Mouse (Mus musculus) C2C12 (cell line): ENCODE results near the gene Akap13.

ENCODE experiments used
- CEBPB ChIP-seq: IDR thresholded peaks from one replicate; pipeline ENCODE4 v1.6.1; 2011; ENCODE audit warnings: low read depth, mild to moderate bottlenecking, control low read depth, moderate library complexity
- CTCF ChIP-seq: IDR thresholded peaks from one replicate; pipeline ENCODE4 v1.5.1; 2011; ENCODE audit not compliant: control insufficient read depth, insufficient read depth, insufficient read length
- FOSL1 ChIP-seq: IDR thresholded peaks from one replicate; pipeline ENCODE4 v1.8.0; 2011; ENCODE audit warnings: mild to moderate bottlenecking, low read length; ENCODE audit not compliant: poor library complexity, insufficient read depth, severe bottlenecking
- MAX ChIP-seq: IDR thresholded peaks from one replicate; pipeline ENCODE4 v1.6.1; 2011; ENCODE audit warnings: mild to moderate bottlenecking, control low read depth
- MYOD1 ChIP-seq: IDR thresholded peaks from one replicate; pipeline ENCODE4 v1.6.1; 2011; ENCODE audit warnings: low read depth; ENCODE audit not compliant: control insufficient read depth, insufficient read length
- USF1 ChIP-seq: IDR thresholded peaks from one replicate; pipeline ENCODE4 v1.6.1; 2011; ENCODE audit warnings: low read depth, mild to moderate bottlenecking, control low read depth, moderate library complexity

DNA sequence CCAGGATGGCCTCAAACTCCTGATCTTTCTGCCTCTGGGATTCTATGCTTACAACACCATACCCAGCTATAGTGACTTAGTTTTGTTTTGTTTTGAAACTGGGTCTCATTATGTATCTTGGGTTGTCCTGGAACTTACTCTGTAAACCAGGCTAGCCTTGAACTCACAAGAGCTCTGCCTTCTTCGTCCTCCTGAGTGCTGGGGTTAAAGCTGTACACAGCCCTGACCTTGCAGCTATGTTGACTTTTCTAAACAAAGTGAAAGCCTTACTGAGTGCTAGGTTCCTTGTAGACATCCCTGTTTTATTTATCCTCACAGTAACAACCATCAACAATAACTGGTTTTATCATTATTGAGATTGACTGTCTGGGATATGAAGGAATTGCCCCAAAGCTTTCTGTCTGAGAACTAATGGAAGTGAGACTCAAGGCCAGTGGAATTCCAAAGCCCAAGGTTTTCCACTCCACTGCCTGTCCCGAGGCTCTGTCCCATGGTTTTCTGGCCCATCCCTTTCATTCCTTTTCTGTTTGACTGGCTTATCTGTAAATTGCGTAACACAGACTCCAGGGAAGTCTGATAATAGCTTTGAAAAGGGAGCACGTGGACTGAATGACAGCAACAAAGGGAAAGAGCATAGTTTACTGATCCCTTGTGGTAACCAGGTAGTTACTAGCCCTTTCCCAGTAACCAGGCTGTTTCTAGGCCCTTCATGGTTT, 40.0 kb upstream of the Akap13 start:
- TF ChIP-seq CTCF (no peak), CEBPB (peak; percentile 74), MAX (no peak), MYOD1 (no peak), USF1 (peak; percentile 0), FOSL1 (no peak)
